Mouse (Mus musculus) spleen, adult 18-20 months (tissue): ENCODE data around the gene Tcp11l1.

Experiments used
- DNase-seq, 2 experiments: peaks; one replicate each; pipeline ENCODE4 v3.0.0; 2022; ENCODE audit warnings: mixed read lengths in 2 of 2

The Tcp11l1 gene

DNA sequence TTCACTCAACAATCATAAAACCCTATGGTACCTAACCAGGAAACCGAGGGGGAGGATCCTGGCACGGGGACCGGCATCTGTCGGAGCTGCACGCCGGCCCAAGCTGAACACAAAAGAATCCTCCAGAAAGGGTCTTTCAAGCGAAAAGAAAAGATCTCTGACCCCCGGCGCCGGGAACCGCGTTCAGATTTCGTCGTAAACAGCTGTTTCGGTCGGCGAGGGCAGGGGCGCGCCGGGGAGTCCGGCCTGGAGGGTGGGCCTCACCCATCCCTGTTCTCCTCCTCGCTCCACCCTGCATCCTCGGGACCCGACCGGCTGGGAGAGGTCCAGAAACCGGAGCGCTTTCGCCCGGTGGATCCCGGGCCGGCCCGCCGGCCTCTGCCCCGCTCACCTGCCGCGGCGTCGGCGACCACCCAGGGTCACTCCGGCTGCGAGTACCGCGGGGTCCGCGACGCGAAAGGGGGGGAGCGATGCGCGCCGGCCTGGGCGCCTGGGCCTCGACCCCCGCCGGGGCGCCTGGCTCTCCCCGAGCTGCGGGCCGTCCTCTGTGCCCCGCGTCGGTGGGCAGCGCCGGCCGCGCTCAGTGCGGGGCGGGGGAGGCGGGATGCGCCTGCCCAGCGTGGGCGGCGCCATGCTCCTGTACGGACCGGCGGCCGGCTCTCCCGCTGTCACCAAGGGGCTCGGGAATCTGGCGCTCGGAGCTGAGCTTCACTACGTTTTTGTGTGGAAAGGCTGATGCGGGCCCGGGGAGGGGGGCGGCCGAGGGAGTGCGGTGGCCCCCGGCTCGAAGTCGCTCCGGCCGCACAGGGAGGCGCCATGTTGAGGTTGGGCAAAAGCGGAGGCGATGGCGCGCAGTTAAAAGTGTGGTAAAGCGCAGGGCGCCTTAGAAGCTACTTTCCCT lies at the start of gene Tcp11l1:
Tcp11l1 (minus strand) TSS at position 585 of the 901 bp plus-strand sequence.
- peak; percentile 29 to 62 for DNase-seq

DNA sequence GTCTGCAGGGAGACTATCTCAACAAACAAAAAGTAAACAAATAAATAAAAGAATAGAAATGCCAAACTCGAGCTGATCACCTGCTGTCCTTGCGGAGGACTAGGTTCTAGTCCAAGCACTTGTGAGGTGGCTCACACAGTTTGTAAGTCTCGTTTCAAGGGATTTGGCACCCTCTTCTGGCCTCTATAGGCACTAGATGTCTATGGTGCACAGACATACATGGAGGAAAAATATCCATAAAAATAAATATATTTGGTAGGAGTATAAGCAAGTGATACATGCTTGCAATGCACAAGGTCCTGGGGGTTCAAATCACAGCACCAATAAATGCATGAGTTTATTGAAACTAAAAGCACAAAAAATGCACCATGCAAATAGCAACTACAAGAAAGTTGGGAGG lies 38.6 kb upstream of the Tcp11l1 start:
- DNase-seq, result no peak

DNA sequence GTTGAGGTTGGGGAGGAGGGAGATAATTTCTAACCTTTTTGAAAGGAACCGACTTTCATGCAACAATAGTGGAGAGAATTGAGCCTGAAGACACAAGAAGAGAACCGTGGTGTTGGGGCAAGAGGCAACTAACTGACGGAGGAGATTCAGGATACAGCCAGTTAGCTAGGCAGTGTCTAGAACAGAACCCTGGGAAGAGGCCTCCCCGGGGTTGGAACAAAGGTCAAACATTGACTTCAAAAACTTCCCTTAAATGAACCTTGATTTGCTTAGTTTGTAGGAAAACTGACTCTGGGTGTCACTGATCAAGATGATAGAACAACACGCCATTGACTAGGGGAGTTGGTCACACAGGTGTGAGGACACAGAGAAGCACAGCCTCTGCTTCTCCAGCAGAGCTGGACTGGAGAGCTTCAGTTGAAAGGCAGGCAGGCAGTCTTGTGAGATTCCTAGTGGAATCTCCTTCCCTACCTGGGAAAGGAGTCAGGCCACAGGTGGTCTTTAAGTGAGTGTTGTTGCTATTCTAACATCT lies 36.7 kb upstream of the Tcp11l1 start:
- no peak for DNase-seq

DNA sequence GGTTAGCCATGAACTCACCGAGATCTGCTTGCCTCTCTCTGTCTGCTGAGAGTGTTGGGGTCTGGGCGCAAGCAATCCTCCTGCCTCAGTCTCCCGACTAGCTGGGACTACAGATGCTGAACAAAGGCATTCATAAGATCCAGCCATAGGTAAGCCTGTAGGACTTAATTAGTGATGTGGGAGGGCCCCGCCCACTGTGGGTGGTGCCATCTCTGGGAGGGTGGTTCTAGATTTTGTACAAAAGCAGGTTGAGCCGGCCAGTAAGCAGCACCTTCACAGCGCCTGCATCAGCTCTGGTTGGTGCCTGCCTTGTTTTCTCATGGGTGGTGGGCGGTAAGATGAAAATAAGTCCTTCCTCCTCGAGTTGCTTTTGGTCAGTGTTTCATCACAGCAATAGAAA lies 34.3 kb upstream of the Tcp11l1 start:
- no peak for DNase-seq

DNA sequence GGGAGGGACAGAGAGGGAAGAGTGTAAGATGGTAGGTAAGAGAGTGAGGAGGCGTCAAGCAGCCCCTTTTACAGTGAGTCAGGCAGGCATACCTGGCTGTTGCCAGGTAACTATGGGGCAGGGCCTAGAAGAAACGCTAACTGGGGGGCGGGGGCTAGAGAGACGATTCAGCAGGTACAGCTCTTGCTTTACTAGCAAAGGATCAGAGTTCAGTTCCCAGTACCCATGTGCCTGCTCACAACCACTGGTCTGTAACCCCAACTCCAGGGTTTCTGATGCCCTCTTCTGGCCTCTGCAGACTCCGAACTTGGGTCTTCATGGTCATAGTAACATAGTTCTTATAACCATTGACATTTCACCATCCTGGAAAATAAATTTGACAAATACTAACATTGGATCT lies 32.0 kb upstream of the Tcp11l1 start:
- no peak for DNase-seq

DNA sequence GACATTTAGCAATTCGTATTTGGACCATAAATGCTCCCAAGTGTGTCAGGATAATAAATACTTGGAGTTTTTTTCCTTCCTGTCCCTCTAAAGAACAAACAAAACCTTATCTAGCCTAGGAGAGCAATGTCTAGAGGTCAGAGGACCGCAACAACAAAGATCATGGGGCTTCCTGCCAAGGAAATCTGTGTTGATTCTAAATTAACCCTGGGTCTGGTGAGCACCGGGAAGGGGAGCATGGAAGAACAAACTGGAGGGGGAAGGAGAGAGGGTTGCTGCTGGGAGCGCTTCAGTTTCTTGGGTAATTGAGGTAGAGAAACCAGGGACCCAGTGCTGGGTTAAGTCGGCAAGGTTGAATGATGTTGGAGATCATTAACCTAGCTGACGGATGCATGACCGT lies 31.2 kb upstream of the Tcp11l1 start:
- no peak for DNase-seq

DNA sequence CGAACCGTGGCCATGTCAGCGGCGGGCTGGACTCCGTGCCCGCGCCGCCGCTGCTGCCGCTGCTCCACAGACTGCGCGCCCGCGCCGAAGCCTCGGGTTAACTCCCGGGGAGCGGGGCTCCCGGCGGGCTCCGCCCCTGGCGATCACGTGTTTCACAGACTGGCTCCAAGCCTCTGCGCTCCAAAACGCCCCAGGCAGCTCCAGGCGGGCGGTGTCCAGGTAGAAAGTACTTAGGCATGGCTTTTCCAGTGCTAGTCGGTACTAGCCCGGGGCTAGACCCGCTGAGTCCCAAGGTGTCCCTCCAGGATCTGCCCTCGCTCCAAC lies 30.7 kb upstream of the Tcp11l1 start, which contains the start of gene Depdc7:
Depdc7 (minus strand) TSS at position 138 of the 324 bp plus-strand sequence.
- peak; percentile 66 to 82 for DNase-seq

DNA sequence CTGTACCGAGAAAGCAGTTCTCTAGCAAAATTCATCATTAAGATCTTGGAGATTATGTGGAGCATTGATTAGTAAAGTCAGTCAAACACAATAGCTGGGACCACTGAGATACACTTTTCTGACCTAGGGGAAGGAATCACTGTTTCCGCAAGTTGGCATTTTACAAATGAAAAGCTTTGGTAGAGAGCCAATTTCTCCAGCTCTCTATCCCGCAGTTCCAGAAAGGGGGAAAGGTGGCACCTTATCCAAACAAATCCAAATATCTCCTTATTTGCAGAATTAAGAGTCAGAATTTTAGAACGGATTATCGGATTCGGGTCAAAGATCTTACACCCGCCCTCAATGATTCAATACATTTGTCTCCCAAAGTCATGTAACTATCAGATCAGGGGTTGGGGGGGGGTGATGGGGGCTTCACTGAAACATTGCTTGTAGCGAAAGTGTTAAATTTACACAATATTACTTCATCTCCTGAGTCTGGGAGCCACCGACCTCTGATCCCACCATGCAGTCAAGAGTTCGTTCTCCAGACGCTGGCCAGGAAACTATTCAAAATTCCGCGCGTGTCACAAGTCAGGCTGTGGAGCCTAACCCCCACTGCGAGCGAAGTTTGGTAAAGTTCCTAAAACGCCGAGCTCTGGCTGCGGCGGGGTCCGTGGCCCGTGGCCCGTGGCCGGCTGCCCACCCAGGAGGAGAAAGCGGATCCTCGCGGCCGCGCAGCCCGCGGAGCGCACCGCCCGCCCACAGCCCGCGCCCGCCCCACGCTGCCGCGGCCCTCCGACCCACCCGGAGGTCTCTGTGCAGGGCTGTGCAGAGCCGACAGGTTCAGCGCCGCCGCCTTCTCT lies 30.1 kb upstream of the Tcp11l1 start:
- no peak for DNase-seq

DNA sequence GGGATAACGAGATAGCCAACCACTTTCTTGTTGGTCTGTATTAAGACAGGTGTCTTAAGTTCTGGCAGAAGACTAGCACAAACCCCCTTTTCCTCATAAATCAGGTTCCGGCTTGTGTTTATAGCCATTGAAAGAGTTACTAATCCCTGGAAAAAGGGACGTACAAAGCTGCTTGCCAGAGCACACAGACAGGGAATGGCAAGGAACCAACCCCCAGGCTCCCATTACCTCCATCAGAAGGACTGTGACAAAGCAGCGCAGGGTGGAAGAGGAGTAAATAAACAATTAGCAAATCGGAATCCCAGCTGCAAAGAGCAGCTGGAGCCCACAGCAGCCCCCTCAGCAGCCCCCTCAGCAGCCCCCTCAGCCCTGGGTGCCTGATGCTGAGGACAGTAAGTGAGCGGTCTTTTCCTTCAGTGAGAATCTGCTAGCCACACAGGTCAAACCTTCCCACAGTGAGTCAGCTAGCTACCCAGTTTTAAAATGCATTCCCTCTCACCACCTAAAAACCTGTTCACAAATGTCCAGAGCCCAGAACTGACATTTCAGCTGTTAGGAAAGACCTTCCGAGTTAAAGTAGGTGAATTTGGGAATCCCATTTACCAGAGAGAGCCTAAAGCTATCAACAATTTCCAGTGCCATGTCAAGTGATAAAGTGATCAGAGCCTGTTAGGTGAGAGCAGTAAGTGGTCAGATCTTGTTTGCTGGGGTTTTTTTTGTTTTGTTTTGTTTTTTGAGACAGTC lies 29.2 kb upstream of the Tcp11l1 start:
- DNase-seq, result no peak

DNA sequence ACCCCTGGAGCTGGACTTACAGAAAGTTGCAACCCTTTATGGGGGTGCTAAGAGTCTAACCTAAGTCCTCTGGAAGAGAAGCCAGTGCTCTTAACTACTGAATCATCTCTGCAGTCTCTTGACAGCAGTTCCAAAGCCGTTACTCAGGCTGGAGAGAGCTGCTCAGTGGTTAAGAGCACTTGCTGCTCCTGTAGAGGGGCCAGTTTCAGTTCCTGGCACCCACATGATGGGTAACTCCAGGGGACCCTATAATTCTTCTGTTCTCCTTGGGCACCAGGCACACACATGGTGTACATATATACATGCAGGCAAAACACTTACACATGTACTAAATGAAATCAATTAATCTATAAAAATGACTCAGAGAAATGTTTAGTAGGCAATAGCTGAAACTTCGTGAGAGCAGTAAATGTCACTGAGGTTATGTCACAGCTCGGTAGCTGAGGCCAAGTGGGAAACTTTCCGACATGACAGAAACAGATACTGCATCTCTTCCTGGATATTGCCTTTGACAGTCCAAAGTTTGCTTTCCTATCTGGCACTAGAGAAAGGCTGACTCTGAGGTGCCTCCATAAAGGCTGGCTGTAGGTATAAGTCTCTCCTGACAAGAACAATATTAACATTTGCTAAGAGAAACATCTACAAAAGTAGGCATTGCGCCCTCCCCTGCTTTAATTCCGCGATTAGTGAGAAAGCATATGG lies 28.4 kb upstream of the Tcp11l1 start:
- DNase-seq, result no peak

DNA sequence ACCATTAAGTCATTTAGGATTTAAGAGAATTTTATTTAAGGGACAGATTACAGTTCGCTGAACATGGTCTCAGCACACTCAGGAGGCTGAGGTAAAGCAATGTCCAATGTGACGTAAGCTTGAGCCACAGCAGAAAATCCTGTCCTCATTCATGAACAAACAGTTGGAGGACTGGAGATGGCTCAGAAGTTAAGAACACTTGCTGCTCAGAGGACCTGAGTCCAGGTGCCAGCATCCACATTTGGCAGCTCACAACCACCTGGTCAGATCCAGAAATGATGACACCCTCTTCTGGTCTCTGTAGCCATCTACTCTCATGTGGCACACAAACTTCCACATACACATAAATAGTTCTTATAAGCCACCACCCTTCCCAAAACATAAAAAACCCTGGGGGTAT lies 27.7 kb upstream of the Tcp11l1 start:
- no peak for DNase-seq

DNA sequence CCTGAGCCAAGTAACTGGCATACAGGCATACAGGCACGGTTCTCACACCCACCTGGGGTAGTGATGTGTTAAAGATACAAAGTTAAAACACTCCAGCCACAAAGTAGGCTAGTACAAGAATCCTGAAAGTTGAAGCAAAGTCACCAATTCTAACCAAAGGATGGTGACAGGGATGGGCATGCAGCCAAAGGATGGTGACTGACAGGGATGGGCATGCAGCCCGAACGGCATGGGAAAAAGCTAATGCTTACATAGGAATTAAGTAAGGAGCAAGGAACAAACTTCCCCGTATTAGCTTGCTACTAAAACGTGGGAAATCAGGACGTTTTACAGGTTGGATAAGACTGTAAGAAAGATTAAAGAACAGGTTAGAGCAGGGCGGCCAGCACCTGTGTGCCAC lies 24.3 kb upstream of the Tcp11l1 start:
- DNase-seq, result no peak

DNA sequence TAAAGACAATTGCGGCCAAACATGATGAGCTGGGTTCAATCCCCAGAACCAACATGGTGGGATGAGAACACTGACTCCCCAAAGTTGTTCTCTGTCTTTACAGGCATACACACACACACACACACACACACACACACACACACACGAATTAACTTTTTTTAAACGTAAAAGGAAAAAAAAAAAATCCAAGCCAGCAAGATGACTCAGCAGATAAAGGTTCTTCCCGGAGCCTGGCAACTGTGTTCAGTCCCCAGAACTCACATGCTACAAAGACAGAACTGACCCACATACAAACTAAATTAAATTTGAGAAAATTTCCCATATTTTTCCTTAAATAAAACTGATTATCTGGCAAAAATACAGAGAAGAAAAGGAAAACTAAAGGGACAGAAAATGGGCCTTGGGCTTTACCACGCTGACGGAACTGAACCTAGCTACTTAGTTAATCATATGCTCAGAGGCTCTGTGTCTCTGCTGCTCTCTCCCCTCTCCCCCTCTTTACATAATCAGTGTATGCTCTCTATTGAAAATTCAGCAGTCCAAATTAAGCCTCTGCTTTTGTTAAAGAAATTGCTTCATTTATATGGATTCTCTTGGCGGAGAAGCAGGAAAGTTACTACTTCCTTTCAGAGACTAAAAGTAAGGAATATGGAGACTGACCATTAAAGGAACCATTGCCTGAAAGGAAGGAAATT lies 20.7 kb upstream of the Tcp11l1 start:
- DNase-seq, result no peak

DNA sequence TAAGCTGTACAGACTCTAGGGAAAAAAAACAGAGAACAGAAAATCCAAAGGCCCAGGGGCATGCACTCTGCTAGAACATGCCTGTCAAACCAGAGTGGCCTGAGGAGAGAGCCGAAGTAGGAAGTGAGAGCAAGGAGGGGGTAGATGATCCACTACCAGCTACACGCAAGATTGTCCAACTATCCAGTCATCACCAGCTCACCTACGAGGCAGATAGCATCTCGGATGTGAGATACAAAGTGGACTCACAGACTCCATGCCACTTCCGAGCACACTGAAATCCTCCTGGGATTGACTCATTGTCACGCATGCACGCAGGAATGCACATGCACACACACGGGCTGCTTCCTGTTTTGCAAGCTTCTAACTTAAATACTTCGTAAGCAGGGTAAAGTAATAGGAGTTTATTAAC lies 20.1 kb upstream of the Tcp11l1 start:
- peak in 1 of 2 experiments; percentile 27 for DNase-seq

DNA sequence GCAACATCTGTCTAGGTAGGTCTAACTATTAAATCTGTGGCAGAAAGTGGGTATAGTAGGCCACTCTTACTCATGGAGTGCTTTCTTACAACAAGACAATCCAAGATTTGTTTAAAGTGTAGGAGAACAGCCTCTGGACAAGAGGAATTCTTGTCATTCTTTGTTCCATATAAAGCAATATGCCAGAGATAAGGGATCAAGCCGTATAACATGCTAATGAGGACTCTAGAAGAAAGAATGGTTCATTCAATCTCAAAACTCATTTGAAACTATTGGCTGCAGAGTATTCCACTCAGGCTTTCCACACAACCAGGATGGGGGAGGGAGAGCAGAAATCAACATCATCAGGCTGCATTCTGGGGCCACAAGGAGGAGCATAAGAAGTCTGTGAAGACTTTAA lies 15.4 kb upstream of the Tcp11l1 start:
- DNase-seq, result no peak

DNA sequence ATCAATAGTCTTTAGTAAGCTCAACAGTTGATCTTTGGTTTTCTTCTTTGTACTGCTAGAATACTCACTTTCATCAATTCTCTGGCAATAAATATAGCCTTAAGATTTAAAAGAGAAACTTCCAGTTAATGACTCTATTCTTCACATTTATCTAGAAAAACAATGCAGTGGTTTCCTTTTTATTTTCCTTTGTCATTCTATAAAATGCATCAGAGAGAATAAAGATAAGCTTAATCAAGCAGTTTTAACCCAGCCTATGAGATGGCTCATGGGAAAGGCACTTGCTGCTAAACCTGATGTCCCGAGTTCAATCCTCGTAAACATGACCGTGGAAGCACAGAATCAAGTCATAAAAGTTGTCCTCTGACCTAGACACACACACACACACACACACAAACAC lies 10.1 kb upstream of the Tcp11l1 start:
- no peak for DNase-seq

DNA sequence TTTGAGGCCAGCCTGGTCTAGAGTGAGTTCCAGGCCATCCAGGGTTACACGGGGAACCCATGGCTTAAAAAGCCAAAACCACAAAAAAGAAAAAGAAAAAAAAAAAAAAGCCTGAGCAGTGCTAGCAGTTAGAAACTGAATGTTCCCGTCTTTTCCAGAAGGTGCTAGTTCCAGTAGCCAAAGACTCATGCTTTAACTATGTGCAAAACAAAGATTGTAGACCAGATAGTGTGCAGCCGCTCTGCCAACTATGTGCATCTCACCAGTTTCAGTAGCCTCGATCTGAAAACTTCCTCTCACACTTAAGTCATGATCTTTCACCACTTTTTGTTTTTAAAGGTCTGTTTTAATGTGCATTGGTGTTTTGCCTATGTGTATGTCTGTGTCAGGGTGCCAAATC lies 5.9 kb upstream of the Tcp11l1 start:
- DNase-seq, result no peak

DNA sequence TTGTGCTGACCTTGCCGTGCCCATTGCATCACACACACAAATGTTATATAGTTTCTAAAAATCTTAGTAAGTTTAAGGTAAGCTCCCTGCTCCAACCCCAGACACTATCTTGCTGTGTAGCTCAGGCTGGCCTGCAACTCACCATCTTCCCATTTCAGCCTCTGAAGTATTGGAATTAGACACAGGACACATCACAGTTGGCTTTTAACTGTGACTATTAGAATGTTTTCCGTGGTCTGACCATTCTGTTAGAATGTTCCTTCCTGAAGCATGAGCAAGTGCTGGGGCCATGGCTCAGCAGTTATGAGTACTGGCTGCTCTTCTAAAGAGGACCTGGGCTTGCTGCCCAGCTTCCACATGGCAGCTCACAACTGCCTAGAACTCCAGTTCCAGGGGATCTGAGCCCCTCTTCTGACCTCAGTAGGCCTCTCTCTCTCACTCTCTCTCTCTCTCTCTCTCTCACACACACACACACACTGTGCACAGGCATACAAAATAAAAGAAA lies 5.3 kb upstream of the Tcp11l1 start:
- no peak for DNase-seq

DNA sequence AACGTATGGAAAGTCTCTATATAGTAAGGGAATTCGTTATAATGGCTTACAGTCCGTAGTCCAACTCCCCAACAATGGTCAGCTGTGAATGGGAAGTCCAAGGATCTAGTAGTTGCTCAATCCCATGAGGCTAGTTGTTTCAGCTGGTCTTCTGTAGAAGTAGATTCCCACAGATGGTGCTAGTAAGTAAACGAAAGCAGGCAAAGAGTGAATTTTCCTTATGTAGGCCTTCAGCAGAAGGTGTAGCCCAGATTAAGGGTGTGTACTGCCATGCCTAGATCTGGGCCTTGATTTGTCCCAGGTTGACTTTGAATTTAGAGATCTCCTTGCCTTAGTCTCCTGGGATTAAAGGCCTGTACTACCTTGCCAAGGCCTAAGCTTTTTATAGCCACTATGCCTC lies 4.3 kb upstream of the Tcp11l1 start, which contains the start of gene Pin1rt1:
Pin1rt1 (minus strand) TSS at position 101 of the 400 bp plus-strand sequence.
- no peak for DNase-seq

DNA sequence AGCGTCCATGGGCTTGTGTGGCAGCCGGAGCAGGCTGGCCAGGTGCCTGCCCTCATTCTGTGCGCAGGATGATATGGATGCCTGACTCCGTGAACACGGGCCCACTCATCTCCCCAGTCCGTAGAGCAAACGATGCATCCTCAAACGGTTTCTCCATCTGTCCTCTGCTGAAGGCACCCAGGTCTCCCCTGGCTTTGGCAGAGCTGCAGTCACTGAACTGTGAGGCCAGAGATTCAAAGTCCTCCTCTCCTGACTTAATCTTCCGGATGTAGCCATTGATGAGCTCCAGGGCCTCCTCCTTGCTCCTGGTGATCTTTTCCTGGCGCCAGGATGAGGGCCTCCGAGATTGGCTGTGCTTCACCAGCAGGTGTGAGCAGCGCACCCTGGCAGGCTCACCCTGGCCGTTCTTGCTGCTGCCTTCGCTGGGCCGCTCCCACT lies 2.3 kb upstream of the Tcp11l1 start:
- DNase-seq, result no peak

DNA sequence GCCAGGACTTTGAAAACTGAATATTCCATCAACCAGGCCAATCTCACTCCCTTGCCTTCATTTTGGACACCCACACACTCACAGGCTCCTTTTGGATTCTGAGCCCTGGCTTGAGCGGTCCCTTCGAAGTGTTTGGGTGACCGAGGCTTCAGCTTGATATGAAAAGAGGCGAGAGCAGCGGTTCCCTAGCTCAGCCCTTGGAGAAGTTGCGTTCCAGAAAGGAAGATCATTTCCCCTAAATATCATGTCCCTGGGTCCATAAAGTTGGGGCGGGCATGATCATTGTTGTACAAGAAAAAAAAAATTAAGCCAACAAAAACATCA lies 479 bp upstream of the Tcp11l1 start:
- no peak for DNase-seq
